Mouse (Mus musculus): ENCODE results near the gene Cacna1d.

Gene Cacna1d

DNA sequence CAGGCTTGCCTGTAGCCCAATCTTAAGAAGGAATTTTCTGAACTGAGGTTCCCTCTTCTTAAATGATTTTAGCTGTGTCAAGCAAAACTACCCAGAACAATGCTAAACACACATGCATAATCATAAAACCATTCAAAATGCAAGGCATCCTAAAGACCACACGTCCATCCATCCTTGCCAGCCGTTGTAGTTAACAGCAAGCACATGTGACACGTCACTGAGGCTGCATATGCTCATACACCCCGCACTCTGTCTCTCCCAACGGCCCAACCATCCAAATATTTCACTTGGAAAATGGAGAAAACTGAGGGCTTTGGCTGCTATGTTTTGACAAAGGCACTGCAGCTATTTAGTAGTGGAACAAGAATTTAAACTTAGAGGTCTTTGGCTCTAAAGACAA lies 220.9 kb downstream of the Cacna1d start:
- DNase-seq (ENCODE audit: low spot score in 2 of 2): no peak

DNA sequence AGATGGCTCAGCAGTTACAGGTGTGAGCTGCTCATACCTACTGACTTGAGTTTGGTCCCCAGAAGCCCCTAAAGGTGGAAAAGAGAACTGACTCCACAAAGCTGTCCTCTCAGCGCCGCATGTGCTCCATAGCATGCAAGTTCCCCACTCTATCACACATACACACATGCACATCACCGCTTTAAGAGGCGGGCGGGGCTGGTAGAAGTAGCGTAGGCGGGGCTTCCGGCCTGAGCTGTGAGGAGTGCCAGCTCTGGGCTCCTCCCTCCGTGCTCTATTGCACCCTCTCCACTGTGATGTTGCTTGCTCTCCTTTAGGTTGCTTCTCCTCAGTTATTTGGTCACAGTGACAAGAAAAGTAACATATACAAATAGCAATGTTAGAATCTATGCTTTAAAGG lies 225.5 kb downstream of the Cacna1d start:
- DNase-seq (ENCODE audit: low spot score in 2 of 2): no peak

DNA sequence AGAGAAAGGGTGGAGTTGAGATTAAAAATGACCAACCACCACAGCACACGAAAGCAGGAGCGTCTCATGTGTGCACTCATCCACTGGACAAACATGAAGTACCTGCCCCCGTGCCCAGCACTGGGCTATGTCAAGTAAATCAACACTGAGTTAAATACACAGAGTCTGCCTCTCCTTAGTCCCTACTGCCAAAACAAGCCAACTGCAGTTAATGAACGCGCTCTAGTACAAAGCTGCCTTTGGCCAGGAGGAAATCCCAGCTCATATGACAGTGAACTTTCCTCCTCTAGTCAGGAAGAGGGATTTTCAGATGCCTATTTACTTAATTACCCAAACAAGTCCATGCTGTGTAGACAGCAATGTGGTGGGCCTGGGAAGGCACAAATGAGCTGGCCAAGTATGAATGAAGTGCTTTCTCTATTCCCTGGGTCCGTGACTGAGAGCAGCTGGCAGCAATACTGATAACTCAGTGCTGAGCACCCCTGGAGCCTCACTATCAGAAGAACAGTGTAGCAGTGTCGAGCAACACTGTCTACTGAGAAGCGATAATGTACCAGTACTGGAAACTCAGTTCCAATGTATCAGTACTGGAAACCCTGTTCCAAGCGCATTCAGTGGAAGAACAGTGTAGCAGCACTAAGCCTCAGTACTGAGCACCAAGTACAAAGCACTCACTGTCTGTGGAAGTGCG lies 229.5 kb downstream of the Cacna1d start:
- no peak for DNase-seq (ENCODE audit: low spot score in 2 of 2)

DNA sequence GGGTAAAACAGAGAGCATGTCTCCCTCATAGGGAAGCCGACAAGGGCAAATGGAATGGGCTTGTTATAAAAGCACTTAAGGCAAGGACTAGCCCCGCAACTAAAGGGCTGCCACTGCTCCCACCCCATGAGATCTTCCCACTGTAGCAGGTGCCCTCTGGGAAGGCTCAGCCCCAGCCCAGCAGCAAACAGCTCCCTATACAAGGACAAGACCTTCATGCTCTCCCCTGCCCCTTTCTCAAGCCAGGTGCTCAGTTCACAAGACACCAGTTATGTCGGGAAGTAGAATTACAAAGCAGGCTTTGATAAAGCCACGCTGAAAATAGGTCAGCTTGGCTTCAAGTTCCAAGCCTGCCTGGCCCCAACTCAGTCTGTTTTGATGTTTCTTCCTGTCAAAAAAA lies 233.6 kb downstream of the Cacna1d start:
- DNase-seq (ENCODE audit: low spot score in 2 of 2): no peak

DNA sequence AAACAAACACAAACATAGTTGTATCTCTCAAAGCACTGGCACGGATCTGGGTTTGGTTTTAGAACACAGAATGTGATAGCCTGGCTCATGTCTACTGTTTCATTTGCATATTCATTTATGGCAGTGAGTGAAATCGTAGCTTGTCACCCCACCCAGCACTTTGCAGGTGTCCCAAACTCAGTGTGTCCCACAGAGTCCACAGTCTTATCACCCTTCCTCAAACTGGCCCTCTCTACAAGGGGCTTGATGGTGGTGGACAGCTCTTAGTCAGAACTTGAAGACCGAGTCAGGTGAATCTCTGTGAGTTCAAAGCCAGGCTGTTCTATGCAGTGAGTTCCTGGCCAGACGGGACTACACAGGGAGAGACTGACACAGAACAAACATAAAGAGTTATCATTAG lies 234.8 kb downstream of the Cacna1d start:
- DNase-seq (ENCODE audit: low spot score in 2 of 2): no peak

DNA sequence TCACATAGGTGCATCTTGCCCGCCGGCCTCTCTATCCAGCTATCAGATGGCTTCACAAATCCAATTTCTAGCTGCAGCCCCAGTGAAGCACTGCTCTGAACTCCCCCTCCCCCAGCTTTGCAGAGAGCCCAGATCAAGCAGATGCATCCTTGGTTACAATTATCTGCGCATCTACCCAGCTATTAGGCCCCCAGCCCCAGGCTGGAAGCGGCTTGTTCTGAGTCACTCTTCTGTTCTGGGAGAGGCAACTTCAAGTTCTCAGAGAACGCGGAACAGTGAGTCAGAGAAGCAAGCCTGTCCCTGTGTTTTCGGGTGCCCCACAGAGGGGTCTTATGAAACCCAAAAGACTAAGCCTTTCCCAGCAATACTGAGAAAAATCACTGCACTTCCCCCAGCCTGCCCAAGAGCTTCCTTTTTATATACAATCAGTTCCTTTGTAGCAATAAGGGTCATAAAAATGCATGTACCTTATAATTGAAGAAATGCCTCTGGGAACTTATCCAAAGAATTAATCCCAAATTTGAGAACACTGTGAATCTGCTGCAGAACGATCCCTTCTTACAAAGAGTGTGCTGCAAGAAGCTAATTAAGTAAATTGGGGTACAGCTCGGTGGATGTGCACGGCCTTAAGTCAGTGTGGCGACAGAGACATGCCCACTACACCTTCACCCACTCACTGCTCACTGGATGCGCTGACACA lies 235.4 kb downstream of the Cacna1d start:
- no peak for DNase-seq (ENCODE audit: low spot score in 2 of 2)

DNA sequence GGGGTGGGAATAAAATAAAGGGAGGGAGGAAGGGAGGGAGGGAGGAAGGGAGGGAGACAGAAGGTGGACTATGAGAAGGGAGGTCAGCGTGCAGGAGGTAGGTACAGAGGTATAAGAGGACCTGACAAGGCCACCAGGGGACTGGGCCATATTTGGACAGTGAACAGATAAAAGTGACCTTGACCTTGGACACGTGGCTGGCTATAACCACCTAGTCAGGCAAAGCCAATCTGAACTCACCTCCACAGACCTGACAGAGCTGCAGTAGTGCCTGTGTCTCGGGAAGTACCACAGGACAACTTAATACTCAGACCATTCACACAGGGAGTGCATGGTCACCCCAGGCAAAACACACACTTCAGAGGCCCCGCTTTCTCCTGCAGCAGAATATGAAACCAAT lies 236.5 kb downstream of the Cacna1d start:
- no peak for DNase-seq (ENCODE audit: low spot score in 2 of 2)

DNA sequence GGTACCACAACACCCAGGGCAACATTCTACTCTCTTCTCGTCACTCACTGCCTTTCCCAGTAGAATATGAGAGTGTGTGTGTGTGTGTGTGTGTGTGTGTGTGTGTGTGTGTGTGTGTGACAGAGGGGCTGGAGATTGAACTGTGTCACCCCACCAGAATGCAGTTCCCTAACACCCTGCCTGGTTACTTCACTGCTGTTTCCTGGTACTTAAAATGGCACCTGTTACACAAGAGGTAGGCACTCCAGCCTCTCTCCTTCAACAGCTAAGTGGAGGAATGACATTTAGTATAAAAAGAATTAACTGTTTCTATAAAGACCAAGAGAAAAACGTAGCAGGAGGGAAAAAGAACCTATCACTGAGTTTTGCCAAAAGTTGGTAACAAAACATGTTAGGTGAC lies 238.4 kb downstream of the Cacna1d start:
- DNase-seq (ENCODE audit: low spot score in 2 of 2): no peak

DNA sequence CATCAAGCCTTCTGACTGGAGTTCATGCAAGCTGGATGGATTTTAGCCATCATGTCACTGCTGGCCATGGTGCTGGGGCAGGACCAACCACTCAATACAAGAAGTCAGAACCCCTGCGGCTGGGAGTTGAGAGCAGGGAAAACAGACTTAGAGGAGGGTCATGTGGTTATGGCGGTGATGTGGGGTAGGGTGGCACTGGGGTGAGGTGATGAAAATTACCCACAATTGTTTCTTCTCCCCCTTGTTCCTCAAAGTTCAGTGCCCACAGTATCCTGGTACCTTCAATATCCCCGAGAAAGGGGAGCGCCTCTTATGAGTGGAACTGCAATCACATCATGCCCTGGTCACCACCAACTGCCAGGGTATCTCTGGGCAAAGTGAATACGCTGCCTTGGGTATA lies 239.9 kb downstream of the Cacna1d start:
- DNase-seq (ENCODE audit: low spot score in 2 of 2): no peak

DNA sequence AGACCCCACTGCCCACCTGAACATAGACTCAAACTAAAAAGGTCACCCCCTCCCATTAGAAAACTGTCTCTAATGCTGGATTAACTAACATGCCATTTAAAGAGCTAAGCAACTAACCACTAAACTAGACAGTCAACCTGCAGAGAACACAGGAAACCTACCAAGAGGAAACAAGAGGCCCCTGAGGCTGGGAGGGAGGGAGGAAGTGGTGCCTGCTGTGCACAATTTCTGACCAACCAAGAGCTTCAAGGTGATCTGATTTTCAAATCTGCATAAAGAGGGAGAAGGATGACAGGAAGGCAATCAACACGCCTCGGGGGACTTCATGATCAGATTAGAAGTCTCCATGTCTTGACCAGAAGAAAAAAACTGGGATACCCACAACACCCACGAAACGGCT lies 241.7 kb downstream of the Cacna1d start:
- DNase-seq (ENCODE audit: low spot score in 2 of 2): no peak

DNA sequence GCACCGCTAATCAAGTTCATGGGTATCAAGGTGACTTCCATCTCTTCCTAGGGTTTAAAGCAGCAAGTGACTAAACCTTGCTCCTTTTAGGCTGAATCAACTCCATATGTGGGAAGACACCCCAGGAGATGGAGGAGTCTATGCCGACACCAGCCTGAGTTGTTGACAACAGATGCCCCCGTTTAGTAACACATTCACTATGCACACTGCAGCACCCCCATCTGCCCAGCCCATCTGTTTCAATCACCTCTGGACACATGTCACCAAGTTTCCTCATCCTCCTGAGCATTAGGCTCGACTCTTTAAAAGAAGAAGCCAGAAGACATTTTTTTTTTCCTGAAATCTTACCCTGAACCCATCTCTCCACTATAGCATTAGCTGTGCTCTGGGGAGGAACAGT lies 242.4 kb downstream of the Cacna1d start:
- peak in 1 of 2 experiments; percentile 49 for DNase-seq (ENCODE audit: low spot score in 2 of 2)

DNA sequence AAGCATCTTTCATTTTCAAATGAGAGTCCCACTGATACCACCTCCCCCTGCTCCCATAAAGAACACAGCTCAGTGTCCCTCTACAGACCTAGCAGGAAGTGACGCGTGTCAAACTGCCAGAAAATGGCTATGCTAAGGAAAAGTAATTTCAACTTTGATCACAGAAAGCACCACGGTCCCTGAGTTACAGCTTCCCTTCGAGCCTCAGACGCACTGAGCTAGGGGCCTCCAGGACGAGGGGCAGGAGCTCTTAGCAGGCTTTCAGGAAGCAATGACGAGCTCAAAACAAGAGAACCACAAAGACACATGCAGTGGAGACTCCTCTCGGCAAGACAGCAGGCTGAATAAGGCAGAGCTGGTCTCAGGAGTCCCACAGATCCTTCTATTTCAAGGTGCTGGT lies 243.1 kb downstream of the Cacna1d start:
- DNase-seq (ENCODE audit: low spot score in 2 of 2): no peak

DNA sequence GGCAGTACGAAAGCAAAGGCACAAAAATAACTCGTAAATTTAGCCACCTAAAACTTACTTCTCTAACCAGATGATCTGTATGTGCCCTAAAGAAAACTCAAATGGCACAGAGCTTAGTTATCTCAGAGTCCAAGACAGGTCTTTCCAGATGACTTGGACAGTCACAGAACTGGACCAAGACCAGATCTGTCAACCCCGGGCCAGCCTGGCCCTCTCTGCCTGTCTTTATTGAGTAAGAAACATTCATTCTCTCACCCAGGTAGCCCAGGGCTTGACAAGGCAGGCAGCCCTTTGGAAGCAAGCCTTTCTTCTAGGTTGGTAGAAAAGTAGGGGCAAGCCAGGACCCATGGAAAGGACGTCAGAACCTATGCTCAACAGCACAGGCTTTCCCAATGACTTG lies 243.6 kb downstream of the Cacna1d start:
- DNase-seq (ENCODE audit: low spot score in 2 of 2): no peak

DNA sequence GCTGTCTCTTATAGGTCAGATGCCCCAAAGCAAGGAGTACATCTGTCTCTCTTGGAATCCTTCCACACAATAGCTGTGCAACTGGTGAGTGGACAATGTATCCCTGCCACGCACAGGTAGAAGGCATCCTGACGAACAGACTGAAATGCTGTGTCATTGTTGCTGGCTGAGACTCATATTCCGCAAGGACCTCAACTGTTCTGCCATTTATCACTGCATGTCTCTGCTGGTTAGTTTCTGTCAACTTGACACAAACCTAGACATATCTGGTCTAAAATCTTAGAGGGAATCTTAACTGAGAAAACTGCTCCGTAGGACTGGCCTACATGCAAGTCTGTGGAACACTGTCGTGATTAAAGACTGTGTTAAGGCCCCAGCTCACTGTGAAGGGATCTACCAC lies 246.5 kb downstream of the Cacna1d start:
- no peak for DNase-seq (ENCODE audit: low spot score in 2 of 2)

DNA sequence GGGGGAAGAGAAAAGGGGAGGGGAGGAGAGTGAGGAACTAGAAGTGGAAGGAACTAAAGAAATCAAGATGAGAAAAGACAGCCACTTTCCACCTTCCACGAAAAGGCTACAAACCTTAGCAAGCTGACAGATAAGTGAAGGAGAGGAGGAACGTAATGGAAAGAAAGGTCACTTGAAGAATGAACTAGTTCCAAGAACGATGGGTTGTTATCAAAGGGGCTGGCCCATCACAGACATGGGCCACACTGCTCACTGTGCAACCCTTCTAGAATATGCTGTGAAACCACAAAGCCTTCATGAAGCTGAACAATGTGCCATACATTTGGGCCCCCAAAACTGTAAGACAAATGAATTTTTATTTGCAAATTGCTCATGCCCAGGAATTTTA lies 248.4 kb downstream of the Cacna1d start:
- no peak for DNase-seq (ENCODE audit: low spot score in 2 of 2)

DNA sequence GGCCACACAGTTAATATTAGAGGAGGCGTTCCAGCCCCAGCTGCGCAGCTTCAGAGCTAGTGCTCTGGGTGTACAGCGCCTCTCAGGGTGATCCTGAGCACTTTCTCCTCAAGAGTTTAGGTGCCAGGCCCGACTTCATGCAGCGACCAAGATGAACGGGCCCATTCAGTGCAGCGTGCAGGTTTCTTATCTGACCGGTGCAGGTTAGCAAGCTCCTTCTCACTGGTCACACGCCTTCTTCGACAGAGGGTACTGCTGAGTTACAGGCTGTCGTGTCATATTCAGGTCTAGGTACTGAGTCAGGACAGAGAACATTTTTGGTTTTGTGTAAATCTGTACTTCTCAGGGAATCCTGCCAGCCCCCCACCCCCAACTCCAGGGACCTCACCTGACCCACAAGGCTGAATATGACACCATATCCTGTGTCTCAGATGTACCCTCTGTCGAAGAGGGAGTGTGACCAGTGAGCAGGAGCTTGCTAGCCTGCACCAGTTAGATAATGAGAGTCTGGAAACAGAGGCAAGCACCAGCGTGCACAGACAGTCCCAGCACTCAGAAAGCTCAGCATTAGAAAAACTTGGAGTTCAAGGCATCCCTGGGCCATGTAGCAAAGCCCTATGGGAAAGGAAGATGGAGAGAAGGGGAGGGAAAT lies 249.0 kb downstream of the Cacna1d start:
- no peak for DNase-seq (ENCODE audit: low spot score in 2 of 2)

DNA sequence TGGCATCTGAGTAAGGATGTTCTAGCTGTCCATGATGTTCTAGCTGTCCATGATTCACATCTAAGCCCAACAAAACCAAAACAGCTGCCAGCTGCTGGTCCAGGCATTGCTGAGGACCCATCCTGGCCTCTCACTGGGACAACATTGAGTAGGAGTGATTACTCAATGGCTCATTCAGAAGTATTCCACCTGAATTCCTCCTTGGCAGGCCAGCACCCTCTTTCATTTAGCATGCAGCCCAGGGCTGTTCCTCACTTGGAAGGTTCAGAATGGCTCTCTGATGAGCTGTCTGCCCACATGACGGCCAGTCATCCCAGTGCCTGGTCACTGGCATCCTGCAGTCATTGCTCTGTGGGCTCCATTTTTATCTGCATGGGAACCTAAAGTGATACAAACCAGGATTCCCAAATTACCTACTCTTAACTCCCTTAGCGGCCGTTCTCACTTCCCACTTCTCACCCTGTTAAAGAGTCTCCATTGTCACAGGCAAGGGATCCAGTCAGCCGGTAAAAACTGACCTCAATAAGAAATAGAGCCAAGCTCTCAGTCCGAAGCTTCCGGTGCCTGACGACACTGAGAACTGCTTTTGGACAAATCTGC lies 250.2 kb downstream of the Cacna1d start:
- DNase-seq (ENCODE audit: low spot score in 2 of 2): no peak

DNA sequence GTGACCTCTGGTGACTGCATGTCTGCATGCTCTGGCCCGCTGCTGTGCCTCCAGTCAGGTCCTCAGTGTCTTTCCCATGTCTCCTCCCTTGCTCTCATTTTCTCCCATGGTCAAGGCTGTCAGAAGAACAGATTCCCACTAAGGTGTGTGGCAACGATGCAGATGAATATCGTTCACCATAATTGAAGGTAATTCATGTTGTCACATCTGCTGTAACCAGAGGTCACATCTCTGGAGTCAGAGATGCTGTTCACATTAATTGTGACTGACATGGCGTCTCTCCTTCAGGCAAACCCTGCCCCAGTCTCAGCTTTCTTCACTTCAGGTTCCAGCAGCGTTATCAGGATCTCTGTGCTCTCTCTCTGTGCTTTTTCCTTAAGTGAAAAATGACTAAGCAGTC lies 252.4 kb downstream of the Cacna1d start:
- DNase-seq (ENCODE audit: low spot score in 2 of 2): no peak

DNA sequence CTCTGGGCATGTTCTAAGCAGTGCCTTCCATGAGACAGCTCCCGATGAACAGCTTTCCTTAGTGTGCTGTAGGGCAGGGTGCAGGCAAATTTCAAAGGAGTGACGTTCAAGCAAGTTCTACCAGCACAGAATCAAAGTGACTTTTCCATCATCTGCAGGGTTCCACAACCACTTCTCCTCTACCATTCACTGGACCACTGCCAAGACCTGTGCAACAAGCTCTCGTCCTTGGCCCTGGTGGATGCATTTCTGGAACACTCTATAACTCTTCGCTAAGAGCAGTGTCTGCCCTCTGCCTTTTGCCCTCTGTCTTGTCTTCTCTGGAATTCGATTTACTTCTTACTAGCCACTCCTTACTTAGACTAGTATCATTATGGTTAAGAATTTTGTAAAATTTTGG lies 266.1 kb downstream of the Cacna1d start:
- DNase-seq (ENCODE audit: low spot score in 2 of 2): no peak

DNA sequence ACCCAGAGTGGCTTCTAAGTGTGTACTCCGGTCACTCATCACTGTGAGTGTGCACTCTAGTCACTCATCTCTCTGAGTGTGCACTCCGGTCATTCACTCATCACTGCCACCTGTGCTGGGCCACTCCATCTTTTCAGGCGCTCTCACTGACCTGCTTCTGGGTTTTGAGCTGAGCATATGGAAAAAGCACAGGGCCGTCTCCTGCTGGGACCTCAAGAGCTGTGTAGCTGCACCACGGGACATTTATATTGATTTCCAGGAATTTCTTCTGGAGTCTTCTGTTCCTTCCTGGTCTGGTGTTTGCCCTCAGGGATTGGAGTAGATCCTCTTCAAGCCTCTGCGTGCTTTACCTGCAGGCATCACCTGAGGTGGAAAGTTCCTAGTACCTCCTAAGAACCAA lies 269.2 kb downstream of the Cacna1d start:
- no peak for DNase-seq (ENCODE audit: low spot score in 2 of 2)

DNA sequence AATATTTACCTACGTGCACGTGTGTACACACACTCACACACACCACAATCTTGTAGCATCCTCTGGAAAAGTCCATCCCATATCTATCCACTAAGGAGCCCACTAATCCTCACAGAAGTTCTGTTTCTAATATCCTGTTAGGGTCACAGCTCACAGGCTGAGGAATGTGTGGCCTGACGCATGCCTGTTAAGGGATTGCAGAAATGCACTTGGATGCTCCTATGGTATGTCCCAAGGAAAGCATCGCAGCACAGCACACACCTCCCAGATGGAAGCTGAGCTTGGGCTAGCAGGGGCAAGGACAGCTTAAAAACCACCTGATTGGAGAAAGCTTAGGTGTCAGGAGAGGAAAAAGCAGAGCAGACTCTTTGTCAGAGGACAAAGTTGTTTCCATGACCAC lies 271.4 kb downstream of the Cacna1d start:
- DNase-seq (ENCODE audit: low spot score in 2 of 2): no peak

DNA sequence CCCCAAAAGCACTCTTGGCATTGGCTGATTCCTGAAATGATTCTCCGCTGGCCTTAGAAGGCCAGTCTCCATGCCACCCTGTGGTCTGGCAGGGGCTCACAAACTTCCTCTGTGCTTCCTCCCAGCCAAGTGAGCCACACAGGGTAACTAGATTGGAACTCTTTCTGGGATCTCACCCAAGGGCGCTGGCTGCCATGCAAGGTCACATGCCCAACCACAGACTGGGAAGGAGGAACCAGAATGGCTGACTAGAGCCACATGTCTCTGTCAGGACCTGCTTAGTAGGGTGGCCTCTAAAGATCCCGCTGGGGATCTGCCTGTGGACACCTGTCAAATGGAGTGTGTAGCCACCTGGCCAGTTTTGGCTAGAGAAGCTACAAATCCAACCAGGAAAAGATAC lies 273.1 kb downstream of the Cacna1d start:
- DNase-seq (ENCODE audit: low spot score in 2 of 2): peak in 1 of 2 experiments; percentile 44

DNA sequence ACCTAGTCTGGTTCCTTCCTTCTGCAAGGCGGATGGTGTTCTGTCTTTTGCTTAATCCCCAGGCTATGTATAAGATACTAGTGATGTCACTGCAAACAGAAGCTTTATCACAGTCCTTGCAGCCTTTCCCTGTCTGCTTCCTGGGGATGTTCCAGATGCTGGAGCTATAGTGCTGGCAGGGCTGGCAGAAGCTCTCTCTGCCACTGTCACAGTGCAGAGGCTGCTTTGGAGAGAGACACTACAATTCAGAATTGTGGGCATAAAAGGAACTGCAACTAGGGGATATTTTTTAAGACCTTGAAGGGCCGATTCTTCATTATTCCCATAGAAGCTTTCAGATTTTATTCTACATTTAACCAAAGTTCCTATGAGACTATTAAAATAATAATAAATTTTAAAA lies 274.1 kb downstream of the Cacna1d start:
- DNase-seq (ENCODE audit: low spot score in 2 of 2): no peak

Measured in right cerebral cortex, adult 2 months (tissue).